Mouse (Mus musculus): ENCODE results near the gene Fam129c. TPM values are rescaled to one million over a fixed set of nuclear protein-coding genes. Genes with fewer than 3 reads are reported as not detected.

Gene Fam129c
- 1 to 10 TPM; 7.9 to 8.0 TPM for total RNA-seq (2021)

DNA sequence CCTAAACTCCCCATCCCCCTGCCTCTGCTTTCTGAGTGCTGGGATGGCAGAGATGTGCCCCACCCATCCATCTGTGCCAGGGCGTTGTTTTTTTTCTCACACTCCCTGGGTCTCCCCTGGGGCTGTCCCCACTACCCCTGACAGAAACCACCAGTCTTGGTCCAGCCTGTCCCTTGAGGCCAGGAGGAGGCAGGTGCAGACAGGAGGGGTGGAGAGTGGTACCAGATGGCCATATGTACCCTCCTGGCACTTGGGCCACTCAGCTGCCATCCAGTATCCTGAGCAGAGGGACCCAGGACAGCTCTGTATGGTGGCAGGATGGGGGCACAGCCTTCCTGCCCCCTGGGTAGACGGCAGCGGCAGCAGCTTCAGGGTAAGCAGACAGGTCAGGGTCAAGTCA, at the start of gene Fam129c:
Gene Fam129c, plus strand, starts transcription at position 198 of the 400 bp plus-strand sequence.
- intact Hi-C loops (cut with DNase I), result loop anchor here (5.0 kb wide), 1 partner anchor 35 kb away; no protein-coding TSS in a partner anchor
- no peak for DNase-seq

DNA sequence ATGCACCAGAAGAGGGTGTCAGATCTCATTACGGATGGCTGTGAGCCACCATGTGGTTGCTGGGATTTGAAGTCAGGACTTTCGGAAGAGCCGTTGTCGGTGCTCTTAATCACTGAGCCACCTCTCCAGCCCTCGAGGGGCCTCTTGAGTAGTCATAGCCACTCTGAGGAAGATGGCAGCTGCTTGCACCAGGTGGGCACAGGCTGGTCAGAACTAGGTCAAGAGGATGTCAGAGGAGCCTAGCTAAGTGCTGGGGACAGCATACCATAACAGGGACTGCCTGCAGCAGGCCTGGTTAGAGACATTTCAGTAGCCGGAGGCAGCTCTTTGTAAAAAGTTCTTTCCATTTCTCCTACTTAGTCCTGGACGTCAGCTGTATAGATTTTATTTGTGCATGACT, 46.7 kb upstream of the Fam129c start:
- intact Hi-C loops (cut with DNase I), result no loop called here
- no peak for DNase-seq

DNA sequence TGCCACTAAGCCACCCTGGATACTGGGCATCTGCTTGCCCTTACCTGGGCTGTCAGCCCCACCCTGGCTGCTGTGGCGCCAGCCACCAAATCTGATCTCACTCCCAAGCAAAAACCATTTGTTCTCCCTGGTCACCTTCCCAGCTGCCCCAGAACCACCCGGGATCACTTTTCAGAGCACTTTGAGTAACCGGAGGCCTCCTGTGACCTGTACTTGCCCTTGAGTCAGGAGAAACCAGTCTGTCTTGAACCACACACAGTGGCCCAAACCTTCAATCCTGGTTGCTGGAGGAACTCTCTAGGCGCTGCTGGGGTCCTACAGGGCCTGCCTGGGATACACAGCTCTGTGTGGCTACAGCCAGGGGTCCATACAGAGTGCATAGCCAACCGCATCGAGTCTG, 44.7 kb upstream of the Fam129c start:
- intact Hi-C loops (cut with DNase I), result no loop called here
- DNase-seq, result no peak

DNA sequence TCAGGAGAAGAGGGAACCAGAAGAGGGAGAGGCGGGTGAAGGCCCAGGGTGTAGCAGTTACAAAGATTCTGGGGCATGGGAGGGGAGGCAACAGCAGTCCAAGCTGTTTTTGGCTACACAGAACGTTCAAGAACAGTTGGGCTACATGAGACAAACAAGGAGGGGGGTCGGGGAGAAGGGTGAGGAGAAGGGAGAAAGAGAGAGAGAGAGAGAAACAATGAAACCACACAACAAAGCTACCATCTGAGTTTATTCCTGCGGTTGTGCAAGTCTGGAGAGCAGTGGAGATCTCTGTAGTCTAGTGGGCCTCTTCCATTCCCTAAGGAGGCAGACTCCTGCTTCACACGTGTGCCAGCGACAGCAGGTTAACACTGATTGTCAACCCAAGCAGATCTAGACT, 43.4 kb upstream of the Fam129c start:
- no peak for DNase-seq
- intact Hi-C loops (cut with DNase I), result no loop called here

DNA sequence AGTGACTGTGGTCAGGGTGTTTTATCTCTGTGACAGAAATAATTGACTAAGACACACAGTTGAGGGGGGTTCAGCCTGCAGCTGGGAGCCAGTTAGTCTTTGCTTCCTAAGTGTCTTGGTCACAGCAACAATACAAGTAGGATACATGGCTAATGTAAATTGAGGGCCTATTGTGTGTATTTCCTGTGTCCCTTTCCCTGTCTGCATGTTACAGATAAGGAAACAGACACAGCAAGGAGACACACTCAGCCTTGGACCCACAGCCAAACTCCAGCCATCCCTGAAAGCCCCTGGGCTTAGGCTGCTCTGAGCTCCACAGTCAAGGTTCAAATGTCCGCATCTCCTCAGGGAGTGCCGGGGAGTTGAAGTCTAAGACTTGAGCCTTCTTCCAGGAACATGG, 42.8 kb upstream of the Fam129c start:
- intact Hi-C loops (cut with DNase I), result no loop called here
- DNase-seq, result no peak

DNA sequence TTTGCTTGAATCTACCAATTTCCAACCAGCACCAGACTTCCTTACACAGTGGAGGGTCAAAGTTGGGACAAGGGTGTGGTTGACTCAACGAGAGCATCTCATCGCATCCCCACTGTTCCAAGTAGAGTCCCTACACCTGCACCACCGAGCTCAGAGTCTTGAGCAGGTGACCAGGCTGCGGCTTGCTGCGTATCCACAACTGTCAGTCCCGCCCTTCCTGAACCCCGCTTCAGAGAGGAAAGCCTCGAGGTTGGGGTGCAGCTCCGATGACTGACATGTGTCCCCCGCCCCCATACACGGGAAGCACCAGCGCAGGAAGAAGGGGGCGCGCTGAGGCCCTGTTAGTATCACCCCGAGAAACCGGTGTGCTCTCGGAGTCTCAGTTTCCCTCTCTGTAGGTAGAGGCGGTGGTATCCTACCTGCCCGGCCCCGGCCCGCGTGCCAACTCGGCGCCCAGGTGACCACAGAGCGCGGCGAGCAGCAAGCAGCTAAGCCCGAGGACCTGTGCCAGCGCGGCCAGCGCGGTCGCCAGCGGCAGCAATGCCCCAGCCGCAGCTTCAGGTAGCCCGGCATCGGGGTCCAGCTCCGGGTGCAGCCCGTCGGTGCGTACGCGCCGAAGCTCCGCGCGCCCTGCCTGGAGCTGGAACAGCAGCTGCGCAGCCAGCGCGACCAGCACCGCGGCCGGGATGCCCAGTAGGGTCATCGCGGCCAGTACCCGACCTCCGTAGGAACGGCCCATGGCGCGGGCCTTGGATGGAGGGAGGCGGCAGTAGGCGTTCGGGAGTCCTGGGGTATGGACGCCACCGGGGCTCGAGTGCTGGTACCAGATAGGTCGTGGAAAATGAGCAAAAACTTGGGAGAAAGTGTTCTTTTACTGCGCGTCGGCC, 39.1 kb upstream of the Fam129c start, which contains the start of gene Tmem221:
Gene Tmem221, minus strand, starts transcription at position 801 of the 887 bp plus-strand sequence.
- intact Hi-C loops (cut with DNase I), result no loop called here
- no peak for DNase-seq

DNA sequence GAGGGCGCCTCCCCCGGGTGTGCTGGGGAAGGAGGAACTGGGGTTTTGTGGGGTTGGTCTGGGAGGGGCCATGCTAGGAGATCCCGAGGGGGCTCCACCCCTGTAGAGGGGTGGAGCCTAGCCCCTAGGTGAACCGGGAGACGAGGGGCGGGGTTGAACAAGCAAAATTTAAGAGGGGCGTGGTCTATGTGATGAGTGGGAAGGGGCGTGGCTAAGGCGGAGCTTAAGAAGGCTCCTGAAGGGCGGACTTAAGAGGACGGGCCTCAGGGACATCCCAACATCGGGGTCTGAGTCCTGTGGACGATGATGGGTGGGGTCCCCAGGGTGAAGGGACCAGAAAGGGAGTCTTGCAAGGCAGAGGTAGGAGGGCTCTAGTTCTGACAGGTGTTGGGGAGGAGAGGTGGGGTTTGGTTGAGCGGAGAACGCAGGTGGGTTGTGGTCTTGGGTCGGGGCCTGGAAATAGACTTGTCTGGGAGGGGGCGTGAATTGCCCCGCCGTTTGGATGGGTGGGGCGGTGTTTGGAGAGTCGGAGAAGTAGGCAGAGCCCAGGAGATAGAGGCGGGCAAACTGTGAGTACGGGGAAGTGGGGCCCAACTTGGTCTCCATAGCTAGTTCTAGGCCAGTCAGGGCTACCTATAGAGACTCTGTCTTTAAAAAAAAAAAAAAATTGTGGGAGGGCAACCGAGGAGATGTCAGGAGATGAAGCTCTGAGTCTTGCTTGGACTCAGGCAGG, 38.3 kb upstream of the Fam129c start:
- DNase-seq, result peak; percentile 28
- intact Hi-C loops (cut with DNase I), result no loop called here

DNA sequence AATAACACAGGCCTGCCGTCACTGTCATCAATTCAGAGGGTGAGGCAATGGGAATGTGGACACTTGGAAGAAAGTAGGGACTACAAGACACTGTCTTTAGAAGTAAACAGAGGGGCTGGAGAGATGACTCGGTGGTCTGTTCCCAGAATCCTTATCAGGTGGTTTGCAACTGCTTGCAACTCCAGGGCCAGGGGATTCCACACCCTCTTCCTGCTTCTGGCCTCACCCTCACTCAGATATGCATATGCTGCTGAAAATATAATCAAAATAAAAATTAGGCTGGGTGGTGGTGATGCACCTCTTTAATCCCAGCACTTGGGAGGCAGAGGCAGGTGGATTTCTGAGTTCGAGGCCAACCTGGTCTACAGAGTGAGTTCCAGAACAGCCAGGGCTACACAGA, 37.4 kb upstream of the Fam129c start:
- intact Hi-C loops (cut with DNase I), result loop anchor here (5.0 to 10.0 kb wide), 2 partner anchors 37 to 105 kb away; partner anchors contain the start of gene Fam129c
- no peak for DNase-seq

DNA sequence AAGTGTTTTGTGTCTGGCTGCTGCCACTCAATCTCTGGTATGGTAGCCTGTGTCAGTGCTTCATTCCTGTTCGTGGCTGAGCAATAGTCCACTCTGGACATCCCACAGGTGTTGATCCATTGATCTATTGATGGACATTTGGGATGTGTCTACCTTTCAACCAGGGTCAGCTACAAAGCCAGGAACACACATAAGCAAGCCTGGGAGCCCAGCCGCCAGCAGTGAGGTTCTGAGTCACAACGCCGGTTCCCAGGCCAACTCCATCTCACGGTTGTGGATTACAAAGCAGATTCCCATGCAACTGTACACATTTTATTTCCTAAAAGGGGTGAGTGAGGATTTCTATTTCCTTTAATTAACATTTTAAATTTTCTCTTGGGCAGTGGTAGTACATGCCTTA, 36.7 kb upstream of the Fam129c start:
- DNase-seq, result no peak
- intact Hi-C loops (cut with DNase I), result loop anchor here (5.0 to 10.0 kb wide), 2 partner anchors 37 to 104 kb away; partner anchors contain the start of gene Fam129c

DNA sequence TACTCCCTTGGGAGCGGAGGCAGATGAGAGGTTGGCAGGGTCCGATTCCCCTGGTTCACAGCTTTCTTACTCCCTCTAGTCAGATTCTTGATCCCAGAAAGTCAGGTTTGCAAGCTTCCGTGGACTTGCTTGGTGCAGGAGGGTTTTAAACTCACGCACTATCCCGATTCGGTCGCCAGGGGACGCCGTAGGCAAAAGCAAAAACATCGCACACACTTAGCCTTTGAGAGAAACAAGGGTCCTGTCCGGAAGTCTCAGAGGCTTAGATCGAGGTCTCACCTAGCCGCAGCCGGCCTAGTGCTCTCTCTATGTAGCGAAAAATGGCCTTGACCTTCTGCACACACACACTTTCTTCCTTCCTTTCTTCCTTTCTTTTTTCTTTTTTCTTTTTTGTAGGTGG, 36.0 kb upstream of the Fam129c start:
- DNase-seq, result peak; percentile 62
- intact Hi-C loops (cut with DNase I), result loop anchor here (5.0 to 10.0 kb wide), 2 partner anchors 36 to 103 kb away; partner anchors contain the start of gene Fam129c

DNA sequence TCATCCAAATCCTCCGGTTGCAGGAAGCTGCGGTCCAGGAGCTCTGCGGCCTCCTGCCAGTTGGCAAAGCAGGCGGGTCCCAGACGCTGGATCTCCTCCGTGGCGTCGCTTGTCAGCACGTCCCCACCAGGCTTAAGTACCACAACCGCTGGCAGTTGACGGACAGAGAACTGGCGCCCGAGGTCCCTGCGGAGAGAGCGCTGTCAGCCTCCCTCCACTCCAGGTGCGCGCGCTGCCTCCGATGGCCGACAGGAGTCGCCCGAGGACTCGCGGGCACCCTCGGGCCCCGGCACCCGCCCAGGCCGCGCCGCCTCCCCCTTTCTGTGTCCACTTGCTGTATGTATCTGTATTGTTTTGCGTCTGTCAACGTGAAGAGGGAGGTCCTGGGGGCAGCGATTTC, 34.7 kb upstream of the Fam129c start:
- peak; percentile 81 for DNase-seq
- intact Hi-C loops (cut with DNase I), result loop anchor here (5.0 to 10.0 kb wide), 2 partner anchors 35 to 102 kb away; partner anchors contain the start of gene Fam129c

DNA sequence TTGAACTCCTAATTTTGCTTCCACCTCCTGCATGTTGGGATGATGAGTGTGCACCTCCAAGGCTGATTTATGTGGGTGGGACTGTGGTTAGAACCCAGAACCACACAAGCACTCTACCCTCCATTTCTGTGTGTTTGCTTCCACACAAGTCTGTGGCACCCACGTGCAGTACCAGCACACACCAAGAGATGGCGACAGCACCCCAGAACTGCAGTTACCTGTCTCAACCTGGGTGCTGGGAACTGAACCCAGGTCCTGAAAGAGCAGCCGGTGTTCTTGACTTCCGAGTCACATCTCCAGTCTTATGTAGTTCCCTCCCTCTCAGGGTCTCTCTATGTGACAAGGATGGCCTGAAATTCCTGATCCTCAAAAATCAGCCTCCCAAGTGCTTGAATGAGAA, 33.5 kb upstream of the Fam129c start:
- intact Hi-C loops (cut with DNase I), result loop anchor here (5.0 to 10.0 kb wide), 2 partner anchors 33 to 101 kb away; partner anchors contain the start of gene Fam129c
- DNase-seq, result no peak

DNA sequence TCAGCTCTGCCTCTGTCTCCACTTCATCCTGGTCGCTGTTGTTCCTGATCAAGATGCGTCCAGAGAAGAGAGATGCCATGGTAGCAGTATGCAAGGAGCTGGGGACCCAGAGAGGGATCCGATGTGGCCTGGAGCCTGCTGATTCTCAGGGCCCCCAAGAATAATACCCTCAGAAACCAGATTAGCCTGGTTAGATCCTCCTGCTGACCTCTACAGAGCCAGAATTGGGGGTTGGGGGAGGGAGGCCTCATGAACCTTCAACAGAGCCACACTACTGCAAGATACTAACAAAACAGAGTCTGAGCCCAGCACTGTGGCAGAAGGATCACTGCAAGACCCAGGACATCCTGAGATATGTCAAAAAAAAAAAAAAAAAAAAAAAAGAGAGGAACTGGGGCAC, 30.9 kb upstream of the Fam129c start, which contains the start of gene Nxnl1:
Gene Nxnl1, minus strand, starts transcription at position 101 of the 400 bp plus-strand sequence.
- intact Hi-C loops (cut with DNase I), result loop anchor here (10.0 kb wide), 1 partner anchor 98 kb away; no protein-coding TSS in a partner anchor
- DNase-seq, result no peak

DNA sequence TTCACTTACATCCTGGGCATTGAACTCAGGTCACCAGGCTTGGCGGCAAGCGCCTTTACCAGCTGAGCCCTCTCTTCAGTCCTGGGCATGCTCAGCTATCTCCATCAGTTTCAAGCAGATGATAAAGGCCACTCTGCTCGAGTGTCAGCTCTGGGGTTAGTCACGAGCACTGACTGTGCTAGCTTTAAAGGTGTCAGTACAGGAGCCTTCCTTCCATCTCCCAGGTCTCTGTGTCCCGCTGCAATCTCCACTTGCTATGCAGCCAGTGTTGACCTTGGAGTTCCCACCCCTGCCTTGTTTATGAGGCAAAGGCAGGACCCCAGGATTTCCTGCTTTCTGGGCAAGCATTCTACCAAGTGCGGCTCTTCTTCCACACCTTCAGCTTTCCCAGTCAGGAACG, 29.9 kb upstream of the Fam129c start:
- DNase-seq, result no peak
- intact Hi-C loops (cut with DNase I), result loop anchor here (10.0 kb wide), 1 partner anchor 97 kb away; no protein-coding TSS in a partner anchor

DNA sequence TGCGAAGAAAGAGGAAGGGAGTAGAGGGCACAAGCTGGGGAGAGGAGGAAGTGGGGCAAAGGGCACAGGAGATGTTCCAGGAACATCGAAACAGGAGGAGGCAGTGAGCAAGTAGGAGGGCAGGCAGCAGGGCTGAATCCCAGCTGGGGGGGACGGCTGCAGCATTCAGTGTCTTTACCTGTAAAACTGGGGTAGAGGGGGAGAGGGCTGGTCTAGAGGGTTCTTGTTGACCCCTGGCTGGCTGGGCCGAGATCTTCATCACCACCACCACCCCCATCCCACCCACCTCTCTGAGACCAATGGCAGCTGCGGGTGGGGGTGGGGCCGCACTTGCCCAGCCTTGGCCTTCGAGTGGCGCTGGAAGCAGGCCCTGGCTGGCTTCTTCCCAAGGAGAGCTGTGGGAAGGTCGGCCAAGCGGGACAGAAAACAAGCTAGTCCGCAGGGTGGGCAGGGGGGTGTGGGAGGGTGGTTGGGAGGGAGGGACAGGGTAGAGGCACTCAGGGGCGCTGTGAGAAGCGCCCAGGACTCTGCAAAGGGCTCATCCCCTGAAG, 29.0 kb upstream of the Fam129c start, which contains the start of gene Slc27a1:
Gene Slc27a1, plus strand, starts transcription at position 496 of the 551 bp plus-strand sequence.
- intact Hi-C loops (cut with DNase I), result loop anchor here (10.0 kb wide), 1 partner anchor 96 kb away; no protein-coding TSS in a partner anchor
- DNase-seq, result peak; percentile 94

DNA sequence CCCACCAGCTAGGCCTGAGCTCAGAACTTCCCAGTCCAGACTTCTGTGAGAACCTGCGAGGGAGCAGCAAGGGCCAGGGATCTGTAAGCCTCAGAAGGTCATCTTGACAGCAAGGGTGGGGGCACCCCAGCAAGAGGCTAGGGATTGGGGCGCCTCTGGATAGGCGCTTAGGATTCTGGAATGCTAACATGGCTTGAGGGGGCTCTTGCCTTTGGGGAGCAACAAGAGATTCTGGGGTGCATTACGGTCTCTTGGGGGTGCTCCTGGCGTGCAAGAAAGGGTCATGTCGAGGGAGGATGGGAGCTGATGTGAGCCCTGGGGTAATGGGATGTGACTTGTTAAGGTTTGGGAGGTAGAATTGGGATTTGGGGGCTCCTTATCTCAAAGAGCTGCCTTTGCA, 28.5 kb upstream of the Fam129c start:
- no peak for DNase-seq
- intact Hi-C loops (cut with DNase I), result loop anchor here (10.0 kb wide), 1 partner anchor 96 kb away; no protein-coding TSS in a partner anchor

DNA sequence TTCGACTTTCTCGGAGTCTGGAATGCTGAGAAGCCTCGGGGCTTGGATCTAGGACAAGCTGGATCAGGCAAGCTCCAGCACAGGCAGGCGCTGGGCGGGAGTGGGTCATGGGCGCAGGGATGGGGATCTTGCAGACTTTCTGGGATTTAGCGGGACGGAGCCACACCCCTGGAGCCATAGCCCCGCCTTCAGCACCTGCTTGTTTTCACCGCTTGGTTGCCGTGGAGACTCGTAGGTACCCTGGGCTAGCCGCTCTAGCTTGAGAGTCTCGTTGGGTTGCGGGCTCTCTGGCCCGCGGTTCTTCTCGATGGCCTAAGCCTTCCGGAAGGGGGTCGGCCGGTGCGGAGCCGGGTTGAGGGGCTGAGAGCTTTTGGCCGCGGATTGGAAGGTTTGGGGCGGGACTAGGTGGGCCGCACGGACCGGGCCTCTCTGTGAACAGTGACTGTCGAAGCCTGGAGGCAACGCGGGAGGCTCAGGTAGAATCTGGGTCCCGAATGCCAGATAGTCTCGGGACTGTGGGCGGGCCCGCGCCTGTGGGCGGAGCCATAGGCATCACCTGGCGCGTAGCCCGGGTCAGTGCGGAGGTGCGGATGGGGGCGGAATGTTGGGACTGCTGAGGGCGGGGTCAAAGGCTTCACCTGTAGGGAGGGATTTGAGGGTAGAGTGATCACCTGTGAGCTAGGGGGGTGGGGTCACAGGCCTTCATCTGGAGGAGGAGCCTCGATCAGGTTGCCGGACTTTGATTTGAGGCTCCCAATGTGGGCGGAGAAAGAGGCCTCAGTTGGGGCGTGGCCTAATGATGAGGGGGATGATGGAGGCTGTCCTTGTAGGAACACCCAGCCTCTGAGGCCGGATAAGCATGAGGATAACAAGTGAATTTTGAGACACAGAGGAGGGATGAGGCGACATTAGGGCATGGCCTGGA, 27.8 kb upstream of the Fam129c start:
- intact Hi-C loops (cut with DNase I), result loop anchor here (10.0 kb wide), 1 partner anchor 95 kb away; no protein-coding TSS in a partner anchor
- DNase-seq, result peak; percentile 87

DNA sequence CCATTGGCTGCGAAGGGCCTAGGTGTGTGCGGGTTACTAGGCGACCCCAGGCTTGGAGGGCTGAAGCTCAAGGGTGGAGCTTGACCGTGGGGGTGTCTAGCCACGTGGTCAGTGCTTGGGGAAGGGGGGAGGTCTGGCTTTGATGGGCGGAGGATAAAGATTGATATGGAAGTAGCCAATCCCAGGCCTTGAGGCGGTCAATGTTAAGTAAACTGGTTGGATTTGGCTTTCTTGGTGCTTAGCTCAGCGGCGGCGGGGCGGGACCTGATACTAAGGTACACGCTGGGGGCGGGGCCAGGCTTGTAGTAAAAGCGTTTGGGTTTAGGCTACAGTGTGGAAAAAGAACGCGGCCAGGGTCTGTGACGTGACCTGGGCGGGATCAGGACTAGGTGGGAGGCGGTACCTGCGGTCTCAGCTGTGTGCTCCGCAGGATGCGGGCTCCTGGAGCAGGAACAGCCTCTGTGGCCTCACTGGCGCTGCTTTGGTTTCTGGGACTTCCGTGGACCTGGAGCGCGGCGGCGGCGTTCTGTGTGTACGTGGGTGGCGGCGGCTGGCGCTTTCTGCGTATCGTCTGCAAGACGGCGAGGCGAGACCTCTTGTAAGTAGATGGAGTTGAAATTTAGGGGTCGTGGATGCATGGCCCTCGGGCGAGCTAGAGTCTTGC, 27.0 kb upstream of the Fam129c start:
- DNase-seq, result peak; percentile 95
- intact Hi-C loops (cut with DNase I), result no loop called here

DNA sequence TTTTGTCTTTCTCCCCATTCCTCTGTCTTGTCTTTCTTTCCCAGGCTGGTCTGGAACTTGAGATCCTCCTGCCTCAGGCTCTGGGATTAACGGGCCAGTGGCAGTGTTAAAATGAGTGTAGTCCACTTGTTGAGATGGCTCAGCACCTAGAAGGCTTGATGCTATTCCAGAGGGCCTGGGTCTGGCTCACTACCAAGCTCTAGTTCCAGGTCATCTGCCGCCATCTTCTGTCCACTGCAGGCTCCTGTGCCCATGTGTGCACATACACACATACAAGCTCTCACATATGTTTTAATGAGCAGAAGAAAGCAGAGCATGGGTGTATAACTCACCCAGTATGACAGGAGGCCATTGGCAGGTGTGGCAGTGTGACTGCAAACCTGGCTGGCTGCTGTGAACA, 25.4 kb upstream of the Fam129c start:
- intact Hi-C loops (cut with DNase I), result no loop called here

More for the DNA sequence above, 25.4 kb upstream of the Fam129c start:
- no peak for DNase-seq

Data from left cerebral cortex, postnatal 4 days (tissue).